Mouse (Mus musculus) lung, postnatal 0 days (tissue): ENCODE results near the gene Thbs2. TPM values are rescaled to one million over a fixed set of nuclear protein-coding genes. Genes with fewer than 3 reads are reported as not detected.

ENCODE experiments used
- ATAC-seq: fragments of 200-750 bp; cut with Nextera tagmentation; 2 replicates; pipeline ENCODE4 v1.8.0; 2017; ENCODE audit warnings: moderate library complexity
- DNase-seq: peaks from one replicate; pipeline ENCODE4 v3.0.0-alpha.2; 2016; ENCODE audit warnings: low spot score
- H3K27ac ChIP-seq: fragments of 300-500 bp; sonication (generic); 2 replicates; pipeline ENCODE4 v1.5.1; 2014; ENCODE audit warnings: antibody characterized with exemption, mild to moderate bottlenecking, low read length, mixed read lengths
- H3K27me3 ChIP-seq: fragments of 300-500 bp; sonication (generic); replicated peaks from 2 replicates; pipeline ENCODE4 v1.6.1; 2014; ENCODE audit warnings: low read length, mixed read lengths; ENCODE audit not compliant: insufficient read depth
- H3K36me3 ChIP-seq: fragments of 300-500 bp; sonication (generic); 2 replicates; pipeline ENCODE4 v1.6.1; 2014; ENCODE audit warnings: low read length, mixed read lengths; ENCODE audit not compliant: insufficient read depth
- H3K4me1 ChIP-seq: fragments of 300-500 bp; sonication (generic); 2 replicates; pipeline ENCODE4 v1.6.1; 2014; ENCODE audit warnings: antibody characterized with exemption, low read depth, low read length, mixed read lengths; ENCODE audit not compliant: insufficient read depth
- H3K4me2 ChIP-seq: fragments of 300-500 bp; sonication (generic); replicated peaks from 2 replicates; pipeline ENCODE4 v1.6.1; 2014; ENCODE audit warnings: low read depth, mild to moderate bottlenecking, low read length, moderate library complexity, mixed read lengths
- H3K4me3 ChIP-seq: fragments of 300-500 bp; sonication (generic); 2 replicates; pipeline ENCODE4 v1.5.1; 2014; ENCODE audit warnings: low read depth, low read length
- H3K9ac ChIP-seq: fragments of 300-500 bp; sonication (generic); replicated peaks from 2 replicates; pipeline ENCODE4 v1.6.1; 2014; ENCODE audit warnings: low read depth, mild to moderate bottlenecking
- H3K9me3 ChIP-seq: fragments of 300-500 bp; sonication (generic); 2 replicates; pipeline ENCODE4 v1.6.1; 2016; ENCODE audit warnings: low read length, mixed read lengths
- CTCF ChIP-seq: IDR thresholded peaks from 2 replicates; pipeline ENCODE4 v1.5.1; 2016; ENCODE audit warnings: antibody characterized with exemption, mild to moderate bottlenecking
- EP300 ChIP-seq: IDR thresholded peaks from 2 replicates; pipeline ENCODE4 v1.6.1; 2016; ENCODE audit warnings: antibody characterized with exemption, mild to moderate bottlenecking, control low read depth
- WGBS: fragments of 180-500 bp; shearing (Covaris S2); extraction: QIAGEN DNeasy Blood & Tissue Kit; methylation state at CpG from one replicate; pipeline ENCODE4 v1.1.7; 2014; 5-methylcytosine and 5-hydroxymethylcytosine counted together
- polyA plus RNA-seq: library from polyadenylated mRNA; unstranded; fragments of >200 nt; fragmentation: Nextera tagmentation; extraction: Ambion mirVana; gene quantifications from 2 replicates; pipeline ENCODE4 v1.2.1, GENCODE M21; 2015

The Thbs2 gene
- polyA plus RNA-seq, 1 experiment from 2014 or later: 5.4 TPM

DNA sequence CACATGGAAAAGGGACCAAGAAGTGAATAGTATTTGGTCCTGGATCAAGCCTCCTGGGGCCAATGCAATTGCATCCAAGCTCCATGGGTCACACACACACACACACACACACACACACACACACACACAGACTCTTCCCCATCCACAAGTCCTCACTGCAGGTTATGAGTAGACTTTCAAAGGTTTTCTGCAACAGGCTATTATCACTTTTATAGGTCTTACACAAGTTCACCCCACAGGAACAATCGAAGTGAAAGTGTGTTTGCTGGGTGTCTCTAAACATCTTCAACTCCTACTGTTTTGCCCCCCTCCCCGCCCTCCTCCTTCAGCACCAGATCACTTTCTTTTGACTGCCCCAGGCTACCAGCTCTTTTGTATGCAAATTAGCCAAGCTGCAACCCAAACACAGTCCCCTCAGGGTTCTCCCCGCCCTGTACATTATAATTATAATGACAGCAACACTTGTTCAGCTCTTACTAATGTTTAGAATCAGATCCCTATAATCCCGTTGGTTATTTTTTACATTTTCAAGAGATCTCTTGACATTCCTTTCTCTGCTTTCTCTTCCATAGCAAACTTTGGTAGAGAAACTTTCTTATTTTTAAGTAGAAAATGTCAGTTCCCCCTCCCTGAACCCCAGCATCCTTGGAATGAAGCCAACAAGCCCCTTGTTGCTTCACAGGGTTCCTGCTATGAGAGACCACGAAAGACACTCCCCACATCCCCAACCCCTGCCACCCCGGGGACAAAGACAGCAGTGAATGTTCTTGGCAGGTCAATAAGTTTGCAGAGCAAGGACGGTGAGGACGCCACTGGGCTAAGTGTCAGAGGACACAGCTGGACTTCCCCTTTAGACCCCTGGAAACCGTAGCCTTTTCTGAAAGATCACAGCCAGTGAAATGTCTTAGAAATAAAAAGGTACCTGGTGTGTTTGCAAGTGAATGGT is 714 bp downstream of the Thbs2 start:
- ATAC-seq (no peak), DNase-seq (no peak)
- 16% methylated on average over 9 of the region's 9 CpGs for WGBS
- H3K9me3 ChIP-seq: no peaks in the 10 kb centered on the region
- TF ChIP-seq CTCF: no peak
- TF ChIP-seq EP300: no peak
- H3K27ac ChIP-seq: 0 out of 2 replicates have a peak overlapping the region, but pooled peaks have one; percentile 27
- H3K27me3 ChIP-seq: no peaks in the 10 kb centered on the region
- H3K9ac ChIP-seq: 0 out of 2 replicates have a peak overlapping the region, but pooled peaks have one; percentile 1
- peak overlapping the region; percentile 41 for H3K4me2 ChIP-seq
- H3K4me1 ChIP-seq: peaks cover 13% of the 10 kb centered on the region; the same call in 1 of the 2 replicates
- H3K36me3 ChIP-seq: no peaks in the 10 kb centered on the region
- peak overlapping the region; percentile 14 for H3K4me3 ChIP-seq

DNA sequence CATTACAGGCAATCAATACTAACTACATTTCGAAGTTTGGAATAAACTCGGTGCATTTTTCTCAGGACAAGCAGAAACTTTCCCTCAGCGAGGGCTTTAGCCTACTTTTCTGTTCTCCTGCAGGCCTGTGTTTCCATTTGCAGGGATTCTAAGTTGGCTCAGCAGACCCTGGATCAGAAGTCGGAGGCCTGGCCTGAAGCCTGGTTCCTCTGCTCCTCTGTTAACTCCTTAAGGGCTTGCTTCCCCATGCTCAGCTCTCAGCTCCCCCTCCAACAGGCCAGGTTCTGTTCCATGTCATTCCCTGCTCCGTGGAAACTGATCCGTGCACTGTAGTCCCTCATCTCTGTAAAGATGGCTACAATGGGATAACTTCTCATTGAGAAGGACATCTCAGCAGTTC is 2.1 kb downstream of the Thbs2 start:
- ATAC-seq (no peak), DNase-seq (no peak)
- TF ChIP-seq CTCF (no peak), EP300 (no peak)
- H3K36me3 ChIP-seq: no peaks in the 10 kb centered on the region
- H3K27ac ChIP-seq: no peak overlapping the region
- H3K4me3 ChIP-seq: no peak overlapping the region
- peaks cover 12% of the 10 kb centered on the region; the same call in 1 of the 2 replicates for H3K4me1 ChIP-seq
- no peaks in the 10 kb centered on the region for H3K9me3 ChIP-seq
- H3K4me2 ChIP-seq: no peak overlapping the region
- H3K27me3 ChIP-seq: no peaks in the 10 kb centered on the region
- no peak overlapping the region for H3K9ac ChIP-seq
- WGBS: 51% methylated on average over 6 of the region's 6 CpGs

DNA sequence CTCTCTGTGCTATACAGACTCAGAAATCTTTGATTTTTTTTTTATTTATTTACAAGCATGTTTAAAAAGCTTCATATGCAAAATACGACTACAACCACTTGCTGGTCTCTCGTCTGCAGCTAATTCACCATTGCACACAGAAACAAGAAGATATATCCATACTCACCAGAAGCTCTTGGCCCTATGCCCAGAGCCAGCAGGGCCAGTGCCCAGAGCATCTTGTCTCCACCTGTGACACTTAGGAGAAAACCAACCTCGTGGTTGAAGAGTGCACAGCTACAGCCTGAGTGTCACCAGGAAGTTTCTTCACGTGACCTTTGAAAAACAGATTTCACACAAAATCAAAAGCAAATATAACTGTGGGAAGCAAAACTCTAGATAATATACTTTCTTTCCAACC is 2.8 kb downstream of the Thbs2 start:
- no peak for TF ChIP-seq CTCF
- TF ChIP-seq EP300: no peak
- Histone ChIP-seq H3K9ac (no peak overlapping the region), H3K27me3 (no peaks in the 10 kb centered on the region), H3K4me3 (no peak overlapping the region), H3K27ac (no peak overlapping the region), H3K4me1 (peaks cover 6% of the 10 kb centered on the region; the same call in 1 of the 2 replicates), H3K36me3 (no peaks in the 10 kb centered on the region), H3K9me3 (no peaks in the 10 kb centered on the region), H3K4me2 (no peak overlapping the region)
- no peak for DNase-seq
- 51% methylated on average over 4 of the region's 4 CpGs for WGBS
- ATAC-seq: no peak

DNA sequence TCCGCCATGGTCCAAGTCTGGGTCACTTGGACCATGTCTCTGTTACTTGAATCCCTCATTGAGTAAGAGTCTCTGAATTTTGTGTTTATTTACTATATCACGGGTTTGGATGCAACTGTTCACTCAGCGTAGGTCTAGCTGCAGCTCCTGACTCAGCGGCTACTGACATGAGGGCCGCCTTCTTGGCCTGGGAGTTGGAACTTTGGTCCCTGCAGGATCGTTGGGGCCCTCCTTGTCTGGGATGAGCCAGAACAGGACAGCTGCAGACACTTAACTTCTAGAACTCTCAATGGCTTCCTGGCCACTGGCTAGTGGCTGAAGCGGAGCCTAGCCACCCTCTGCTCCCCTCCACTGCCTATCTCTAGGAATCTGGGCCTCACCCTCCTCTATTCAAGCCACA is 11.2 kb downstream of the Thbs2 start:
- Histone ChIP-seq H3K4me2 (no peak overlapping the region), H3K27me3 (no peaks in the 10 kb centered on the region), H3K36me3 (no peaks in the 10 kb centered on the region), H3K4me3 (no peak overlapping the region), H3K27ac (no peak overlapping the region), H3K4me1 (no peaks in the 10 kb centered on the region), H3K9me3 (no peaks in the 10 kb centered on the region), H3K9ac (no peak overlapping the region)
- DNase-seq: no peak
- TF ChIP-seq EP300: no peak
- no peak for TF ChIP-seq CTCF
- WGBS: 77% methylated on average over 7 of the region's 7 CpGs
- ATAC-seq: no peak

DNA sequence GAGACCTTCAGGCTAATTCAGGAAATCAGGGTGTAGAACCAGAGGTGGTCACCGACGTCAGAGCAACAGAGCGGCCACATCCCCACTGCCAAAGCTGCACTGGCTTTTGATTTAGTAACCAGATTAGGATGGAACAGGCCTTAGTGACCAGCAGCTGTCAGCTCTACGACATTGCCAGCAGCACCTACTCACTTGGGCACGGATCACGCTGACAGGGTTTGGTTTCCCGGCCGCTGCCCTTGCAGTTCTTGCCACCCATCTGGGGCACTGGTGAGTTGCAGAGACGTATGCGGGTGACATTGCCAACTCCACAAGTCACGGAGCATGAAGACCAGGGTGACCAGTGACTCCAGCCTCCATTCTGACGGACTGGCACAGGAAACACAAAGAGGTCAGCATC is 13.0 kb downstream of the Thbs2 start:
- no peak overlapping the region for H3K9ac ChIP-seq
- no peak overlapping the region for H3K4me3 ChIP-seq
- no peak for DNase-seq
- no peak overlapping the region for H3K4me2 ChIP-seq
- H3K27me3 ChIP-seq: no peaks in the 10 kb centered on the region
- H3K4me1 ChIP-seq: no peaks in the 10 kb centered on the region
- H3K9me3 ChIP-seq: no peaks in the 10 kb centered on the region
- H3K36me3 ChIP-seq: no peaks in the 10 kb centered on the region
- no peak for ATAC-seq
- TF ChIP-seq CTCF (no peak), EP300 (no peak)
- WGBS: 88% methylated on average over 12 of the region's 12 CpGs
- no peak overlapping the region for H3K27ac ChIP-seq

DNA sequence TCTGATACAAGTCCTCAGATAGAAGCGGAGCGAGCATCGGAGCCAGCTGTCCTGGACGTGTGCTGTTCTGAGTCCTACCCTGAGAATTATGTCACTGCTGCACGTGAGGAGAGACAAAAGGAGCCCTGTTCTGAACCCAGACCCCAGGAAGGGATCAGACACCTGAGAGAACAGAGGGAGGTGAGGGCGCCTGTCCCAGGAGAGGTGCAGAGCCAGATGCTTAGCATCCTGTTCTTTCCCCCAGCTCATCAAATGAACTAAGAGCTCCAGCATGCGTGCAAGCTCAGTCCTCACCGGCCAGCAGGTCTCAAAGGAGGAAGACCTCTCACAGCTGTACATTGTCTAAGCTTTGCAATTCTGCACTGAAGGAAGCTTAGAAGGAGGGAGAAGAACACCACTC is 16.8 kb downstream of the Thbs2 start:
- no peak for TF ChIP-seq EP300
- TF ChIP-seq CTCF: no peak
- H3K36me3 ChIP-seq: no peaks in the 10 kb centered on the region
- H3K4me1 ChIP-seq: no peaks in the 10 kb centered on the region
- no peaks in the 10 kb centered on the region for H3K9me3 ChIP-seq
- DNase-seq (no peak), ATAC-seq (no peak)
- no peak overlapping the region for H3K4me2 ChIP-seq
- H3K27me3 ChIP-seq: no peaks in the 10 kb centered on the region
- no peak overlapping the region for H3K9ac ChIP-seq
- 72% methylated on average over 8 of the region's 8 CpGs for WGBS
- H3K4me3 ChIP-seq: no peak overlapping the region
- H3K27ac ChIP-seq: no peak overlapping the region
